Comparison of ENCODE assay signal across 8 mouse cellular contexts in genomic region chr8:114971378-114971777, GRCm38 (mm10).
A peak's percentile ranks its signal among the peaks of the same experiment; 100 is the strongest.
DNase-seq lines count a peak whose midpoint lies in the region; ATAC-seq lines count a peak whose summit lies in the region.

No protein-coding gene starts in this region.

- DNase-seq in T-cell, adult 2 months (ENCODE audit: low spot score): peak; percentile 79
- DNase-seq in cerebellum, adult 18-20 months: peak; percentile 85 to 86
- peak; percentile 14 to 92 for DNase-seq in frontal cortex, adult 2 months (ENCODE audit: extremely low spot score in 1 of 2, low spot score in 1 of 2)
- peak; percentile 62 for DNase-seq in layer of hippocampus, adult 9-11 months
- DNase-seq in lung, postnatal 10 days: peak; percentile 90
- peak; percentile 26 to 56 for DNase-seq in right cerebral cortex, postnatal 36 days (ENCODE audit: low spot score in 2 of 2)
- DNase-seq in urinary bladder, postnatal 25 days (ENCODE audit: low spot score): peak; percentile 66

- H3K27ac ChIP-seq in hindbrain, embryonic 12.5 days: no peak overlapping the region

- no peak overlapping the region for H3K4me2 ChIP-seq in hindbrain, embryonic 12.5 days (replicated peaks)

- no peaks in the 10 kb centered on the region; the same call in 1 of the 2 replicates for H3K27me3 ChIP-seq in hindbrain, embryonic 12.5 days

- no peak overlapping the region for H3K4me3 ChIP-seq in hindbrain, embryonic 12.5 days

- ATAC-seq in hindbrain, embryonic 12.5 days (ENCODE audit: low FRiP score): peak; percentile 29; the same call in 1 of the 2 replicates

- WGBS in hindbrain, embryonic 12.5 days: 49% methylated on average over 8 of the region's 8 CpGs

- H3K9me3 ChIP-seq in hindbrain, embryonic 12.5 days (replicated peaks): no peaks in the 10 kb centered on the region

- no peak overlapping the region for H3K9ac ChIP-seq in hindbrain, embryonic 12.5 days

- no peaks in the 10 kb centered on the region for H3K4me1 ChIP-seq in hindbrain, embryonic 12.5 days

- H3K36me3 ChIP-seq in hindbrain, embryonic 12.5 days: no peaks in the 10 kb centered on the region
